Mouse (Mus musculus) G1E (cell line): ENCODE results near the gene Gm3336.

Experiments
- CTCF ChIP-seq: IDR thresholded peaks from 2 replicates; pipeline ENCODE4 v1.5.1; 2012; ENCODE audit warnings: low read depth, low read length, inconsistent platforms, mixed read lengths
- TAL1 ChIP-seq: conservative IDR thresholded peaks from 2 replicates; pipeline ENCODE4 v1.6.1; 2012; ENCODE audit warnings: low read depth, low read length, inconsistent platforms, mixed read lengths

DNA sequence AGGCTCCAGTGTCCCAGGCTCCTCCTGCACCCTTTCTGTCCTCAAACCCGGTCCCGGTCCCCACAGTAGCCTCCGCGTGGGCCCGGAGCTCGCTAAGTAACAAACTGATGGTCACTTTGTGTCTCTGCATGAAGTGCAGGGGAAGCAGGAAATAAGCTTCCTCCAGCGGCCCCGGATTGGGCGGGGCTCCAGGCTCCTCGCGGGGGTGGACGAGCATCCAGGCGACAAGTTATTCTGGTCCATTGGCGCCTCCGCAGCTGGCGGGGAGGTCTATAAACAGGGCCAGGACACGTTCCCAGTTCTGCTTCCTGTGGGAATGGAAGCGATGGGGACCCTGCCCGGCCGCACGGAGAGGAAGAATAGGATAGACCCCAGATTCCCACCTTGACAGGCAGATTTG lies 34.8 kb downstream of the Gm3336 start:
- TF ChIP-seq CTCF (no peak), TAL1 (no peak)
